Mouse (Mus musculus): ENCODE measurements around the gene Cabp2.
"Not testable (repeated sequence)": the region's sequence is repeated elsewhere in the genome, so short reads cannot be mapped to it uniquely, and the experiment has no call there.

Gene Cabp2

DNA sequence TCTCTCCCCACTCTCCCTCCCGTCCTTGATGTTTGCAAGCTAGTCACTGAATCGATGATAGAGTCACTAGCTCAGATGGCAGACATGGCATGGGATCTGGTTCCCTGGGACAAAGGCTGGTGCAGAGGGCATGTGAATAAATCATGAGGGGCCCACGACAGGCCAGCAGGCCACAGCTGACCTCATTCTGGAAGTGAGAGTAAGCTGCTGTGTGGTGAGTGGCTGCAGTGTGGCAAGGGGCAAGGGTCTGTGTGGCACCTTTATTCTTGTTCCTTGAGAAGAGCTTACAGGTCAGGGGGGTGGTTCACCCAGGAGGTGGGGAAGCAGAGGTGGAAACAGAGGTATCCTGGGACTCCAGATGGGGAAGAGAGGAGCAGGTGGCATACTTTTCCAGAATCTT, at the start of gene Cabp2:
Gene Cabp2, plus strand, starts transcription at position 185 of the 400 bp plus-strand sequence.
- no peak for DNase-seq

DNA sequence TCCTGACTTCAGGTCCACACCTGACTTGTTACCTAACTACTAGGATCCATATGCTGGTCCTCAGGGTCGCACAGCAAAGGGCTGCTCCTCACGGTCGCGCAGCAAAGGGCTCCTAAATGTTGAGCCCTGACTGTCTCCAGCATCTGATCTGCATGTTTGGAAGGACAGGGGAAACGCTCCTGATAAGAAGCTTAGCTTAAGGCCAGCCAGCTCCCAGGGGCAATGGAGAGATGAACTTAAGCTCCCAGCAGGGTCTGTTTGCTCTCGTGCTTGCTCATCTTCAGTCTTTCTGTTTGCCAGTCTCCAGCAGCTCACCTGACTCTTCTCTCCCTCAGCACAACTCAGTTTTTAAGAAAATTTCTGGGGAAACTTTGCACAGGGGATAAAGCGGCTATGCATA, 48.7 kb upstream of the Cabp2 start:
- DNase-seq = no peak

GRCm38 (mm10) chr19:4033298-4033697, 48.1 kb upstream of the Cabp2 start:
- DNase-seq = peak; percentile 34

GRCm38 (mm10) chr19:4033742-4034141, 47.6 kb upstream of the Cabp2 start:
- no peak for DNase-seq

DNA sequence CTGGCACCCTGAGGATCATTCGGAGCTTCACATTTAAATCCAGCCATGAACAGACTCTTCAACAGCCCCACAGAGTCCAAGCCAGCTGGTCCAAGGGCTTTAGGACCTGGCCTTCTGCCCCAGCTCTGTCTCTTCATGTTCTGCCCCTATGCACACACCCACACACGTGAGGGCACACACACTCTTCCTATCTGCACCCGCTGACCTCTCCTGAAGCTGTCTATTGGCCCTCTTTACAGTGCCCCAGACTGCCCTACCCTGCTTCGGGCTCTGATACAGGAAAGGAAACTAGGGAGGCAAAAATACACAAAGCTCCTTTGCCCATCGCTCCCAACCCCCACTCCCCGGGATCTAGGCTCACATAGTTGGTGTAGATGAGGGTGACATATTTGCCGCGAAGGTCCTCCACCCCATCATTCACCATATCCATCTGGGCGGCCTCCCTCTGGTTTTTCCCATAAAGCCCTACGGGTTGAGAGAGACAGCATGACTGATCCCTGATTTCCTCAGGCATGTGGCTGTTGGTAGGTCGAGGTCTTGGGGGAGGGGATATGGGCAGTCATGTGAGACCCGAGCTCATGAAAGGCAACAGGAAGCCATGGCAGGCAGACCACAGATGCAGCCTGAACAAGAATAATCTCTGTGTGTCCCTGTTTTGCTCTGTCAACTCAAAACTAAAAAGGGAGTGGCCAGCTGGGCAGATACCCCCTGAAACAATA, 44.9 kb upstream of the Cabp2 start:
- no peak for DNase-seq

DNA sequence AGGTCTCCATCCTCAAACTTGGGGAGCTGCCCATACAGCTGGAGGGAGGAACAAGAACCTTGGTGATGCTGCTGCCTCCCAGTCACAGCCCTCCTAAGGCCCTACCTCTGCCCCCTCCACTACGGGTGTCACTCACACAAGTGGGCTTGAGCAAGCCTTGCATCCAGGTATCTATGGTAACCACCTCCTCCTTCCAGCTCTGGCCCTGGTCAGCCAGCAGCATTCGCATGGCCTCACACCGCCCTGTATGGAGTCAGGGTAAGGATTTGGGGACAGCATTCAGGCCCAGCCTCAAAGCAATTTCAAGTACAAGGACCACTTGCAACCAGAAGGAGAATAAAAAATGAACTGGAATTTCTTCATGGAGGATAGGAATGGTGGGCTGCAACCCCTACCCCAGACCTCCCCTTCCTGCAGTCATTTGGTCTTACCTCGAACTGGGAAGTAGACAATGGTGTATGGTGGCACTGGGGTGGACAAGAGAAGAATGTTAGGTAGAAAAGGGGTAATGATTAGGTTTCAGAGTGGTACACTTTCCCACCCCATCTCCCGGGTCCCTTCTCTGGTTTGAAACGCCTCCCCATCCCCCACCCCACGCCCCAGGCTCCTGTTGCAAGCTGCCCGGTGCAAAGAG, 44.1 kb upstream of the Cabp2 start:
- DNase-seq = not testable (repeated sequence)

GRCm38 (mm10) chr19:4037788-4038232, 43.6 kb upstream of the Cabp2 start, which contains the start of gene Gstp1:
Gene Gstp1, minus strand, starts transcription at chr19:4037985.
- DNase-seq = peak; percentile 89

DNA sequence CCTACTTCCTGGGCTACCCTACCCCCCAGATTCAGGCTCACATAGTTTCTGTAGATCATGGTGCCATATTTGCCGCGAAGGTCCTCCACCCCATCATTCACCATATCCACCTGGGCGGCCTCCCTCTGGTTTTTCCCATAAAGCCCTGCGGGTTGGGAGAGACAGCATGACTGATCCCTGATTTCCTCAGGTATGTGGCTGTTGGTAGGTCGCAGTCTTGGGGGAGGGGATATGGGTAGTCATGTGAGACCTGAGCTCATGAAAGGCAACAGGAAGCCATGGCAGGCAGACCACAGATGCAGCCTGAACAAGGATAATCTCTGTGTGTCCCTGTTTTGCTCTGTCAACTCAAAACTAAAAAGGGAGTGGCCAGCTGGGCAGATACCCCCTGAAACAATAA, 40.4 kb upstream of the Cabp2 start:
- not testable (repeated sequence) for DNase-seq

DNA sequence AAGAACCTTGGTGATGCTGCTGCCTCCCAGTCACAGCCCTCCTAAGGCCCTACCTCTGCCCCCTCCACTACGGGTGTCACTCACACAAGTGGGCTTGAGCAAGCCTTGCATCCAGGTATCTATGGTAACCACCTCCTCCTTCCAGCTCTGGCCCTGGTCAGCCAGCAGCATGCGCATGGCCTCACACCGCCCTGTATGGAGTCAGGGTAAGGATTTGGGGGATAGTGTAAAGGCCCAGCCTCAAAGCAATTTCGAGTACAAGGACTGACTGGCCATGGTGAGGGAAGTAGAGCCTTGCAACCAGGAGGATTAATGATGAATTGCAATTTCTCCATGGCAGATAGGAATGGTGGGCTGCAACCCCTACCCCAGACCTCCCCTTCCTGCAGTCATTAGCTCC, 39.9 kb upstream of the Cabp2 start:
- not testable (repeated sequence) for DNase-seq

GRCm38 (mm10) chr19:4042124-4042523, 39.3 kb upstream of the Cabp2 start:
- no peak for DNase-seq

DNA sequence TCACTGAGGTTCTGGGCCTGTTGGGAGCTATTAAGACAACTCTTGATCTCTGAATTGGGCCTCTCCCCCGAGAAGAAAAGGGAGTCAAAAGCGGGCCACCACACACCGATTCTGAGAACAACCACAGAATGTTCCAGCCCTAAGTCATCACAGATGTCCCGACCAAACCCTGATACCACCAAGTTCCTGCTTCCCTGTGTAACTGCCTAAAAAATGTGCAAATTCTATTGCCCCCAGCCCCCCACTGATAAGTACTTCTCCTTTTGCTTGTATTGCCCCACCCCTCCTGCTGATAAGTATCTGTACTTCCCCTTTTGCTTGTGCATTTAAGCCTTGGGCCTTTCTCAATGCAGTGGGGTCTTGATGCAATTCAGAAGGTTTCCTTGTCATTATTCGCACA, 37.3 kb upstream of the Cabp2 start:
- not testable (repeated sequence) for DNase-seq

DNA sequence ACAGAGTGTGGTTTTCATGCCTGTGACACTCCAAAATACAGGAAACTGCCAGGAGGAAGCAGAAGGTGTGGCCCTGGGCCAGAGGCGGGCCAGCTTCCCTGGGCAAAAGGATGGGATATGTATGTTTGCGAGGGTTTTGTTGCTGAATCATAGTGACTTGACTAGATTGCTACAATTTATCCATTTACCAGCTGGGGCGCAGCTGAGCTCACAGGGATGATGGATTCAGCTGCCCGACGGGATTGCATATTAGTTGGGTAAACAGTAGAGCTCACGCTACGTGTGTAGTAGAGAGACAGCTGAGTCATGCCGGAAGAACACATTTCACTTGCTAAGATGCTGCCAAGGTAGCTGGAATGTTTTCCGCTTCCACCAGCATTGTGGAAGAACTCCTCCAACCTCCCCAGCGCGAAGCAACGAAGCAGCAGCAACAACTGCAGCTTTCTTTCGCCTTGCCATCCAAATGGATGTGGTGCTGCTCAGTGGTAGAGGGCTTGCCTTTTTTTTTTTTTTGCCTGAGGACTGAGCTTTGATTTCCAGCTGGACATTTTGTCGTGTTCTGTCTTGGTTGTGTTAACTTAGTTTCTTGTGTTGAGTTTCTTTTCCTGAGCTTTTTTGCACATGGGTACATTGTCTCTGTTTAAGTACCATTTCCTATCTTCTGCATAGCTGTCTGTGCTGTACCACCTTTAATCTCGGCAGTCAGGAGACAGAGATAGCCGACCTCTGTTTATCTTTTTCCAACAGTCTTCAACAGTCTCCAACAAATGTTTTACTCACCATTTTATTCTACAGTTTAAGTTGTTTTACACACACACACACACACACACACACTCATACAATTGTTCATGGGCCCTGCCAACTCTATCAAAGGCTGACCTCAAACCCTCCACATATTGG, 35.2 kb upstream of the Cabp2 start, which contains the start of gene Gstp2:
Gene Gstp2, minus strand, starts transcription at position 58 of the 900 bp plus-strand sequence.
- peak; percentile 84 for DNase-seq

DNA sequence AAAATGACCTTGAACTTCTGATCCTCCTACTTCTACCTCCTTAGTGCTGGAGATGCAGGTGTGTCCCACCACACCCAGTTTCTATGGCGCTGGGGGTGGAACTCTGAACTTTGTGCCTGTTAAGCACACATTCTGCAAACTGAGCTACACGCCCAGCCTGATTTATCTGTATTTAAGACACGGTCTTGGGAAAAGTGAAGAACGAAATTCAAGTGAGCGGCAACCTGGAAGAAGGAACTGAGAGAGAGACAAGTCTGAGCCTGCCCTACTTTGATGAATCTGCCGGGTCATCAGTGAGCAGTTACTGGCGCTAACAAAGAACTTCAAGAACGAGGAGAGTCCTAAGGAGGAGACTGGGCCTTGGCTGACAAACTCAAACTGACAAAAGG, 34.5 kb upstream of the Cabp2 start:
- no peak for DNase-seq

DNA sequence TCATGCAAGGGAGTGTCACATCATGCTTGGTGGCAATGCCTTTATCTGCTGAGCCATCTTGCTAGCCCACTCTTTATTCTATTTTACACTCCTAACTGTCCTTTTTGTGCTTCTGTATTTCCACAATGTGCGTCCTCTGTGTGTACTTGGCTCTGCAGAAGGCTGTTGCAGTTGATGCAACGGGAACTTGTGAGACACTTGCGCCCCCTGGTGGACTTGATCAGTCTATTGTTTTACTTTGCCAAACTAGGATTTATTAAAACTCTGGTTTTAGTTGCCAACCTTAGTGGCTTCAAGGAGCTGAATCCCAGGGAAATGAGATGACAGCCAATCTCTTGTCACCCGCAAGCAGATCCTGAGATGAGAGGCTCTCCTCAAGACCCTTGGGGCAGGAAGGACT, 33.5 kb upstream of the Cabp2 start:
- peak; percentile 83 for DNase-seq

- DNase-seq = not testable (repeated sequence)
Measured at GRCm38 (mm10) chr19:4049069-4049468, 32.3 kb upstream of the Cabp2 start.

DNA sequence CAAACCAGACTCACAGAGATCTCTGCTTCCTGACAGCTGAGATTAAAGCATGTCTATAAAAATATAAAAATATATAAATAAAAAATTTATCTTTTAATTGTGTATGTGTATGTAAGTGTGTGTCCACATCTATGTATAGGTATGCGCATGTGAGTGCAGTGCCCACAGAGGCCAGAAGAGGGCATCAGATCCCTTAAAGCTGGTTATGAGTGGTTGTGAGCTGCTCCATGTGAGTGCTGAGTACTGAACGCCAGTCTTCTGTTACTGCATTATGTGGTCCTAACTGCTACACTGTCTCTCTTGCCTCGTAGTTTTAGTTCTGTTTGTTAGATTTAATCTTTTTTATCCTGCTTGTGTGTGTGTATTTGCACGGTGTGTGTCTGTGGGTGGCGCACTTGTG, 30.4 kb upstream of the Cabp2 start:
- no peak for DNase-seq

DNA sequence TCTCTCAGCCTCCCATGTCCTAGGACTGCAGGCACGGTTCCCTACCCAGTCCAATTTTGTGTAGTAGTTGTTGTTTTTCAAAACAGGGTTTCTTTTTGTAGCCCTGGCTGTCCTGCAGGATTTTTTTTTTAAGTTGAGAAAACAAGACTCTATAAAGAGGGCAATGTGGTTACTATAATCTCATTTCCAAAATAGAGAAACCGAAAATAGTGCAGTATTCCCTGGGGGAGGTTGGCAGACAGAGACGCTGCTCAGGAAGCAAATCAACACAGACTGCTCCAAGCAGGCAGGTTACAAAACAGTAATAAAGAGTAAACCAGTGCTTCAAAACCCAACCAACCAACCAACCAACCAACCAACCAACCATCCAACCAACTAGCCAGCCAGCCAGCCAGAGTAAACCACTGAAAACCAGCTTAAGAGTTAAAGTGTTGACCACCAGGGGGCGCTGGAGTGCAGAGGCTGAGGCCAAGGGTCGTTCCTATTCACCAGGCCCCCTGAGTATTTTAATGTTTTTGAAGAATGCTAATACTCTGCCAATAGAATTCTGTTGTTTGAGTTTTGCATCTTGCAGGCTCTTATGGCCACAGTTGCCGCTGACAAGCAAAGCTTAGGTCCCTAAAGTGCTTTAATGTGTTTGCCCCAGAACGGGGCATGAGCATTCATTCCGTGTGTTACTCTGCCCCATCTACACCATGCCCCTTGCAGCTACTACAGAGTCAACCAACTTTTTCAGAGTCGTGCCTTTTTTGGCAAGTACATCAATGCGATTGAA, 29.4 kb upstream of the Cabp2 start:
- DNase-seq = peak; percentile 79

- no peak for DNase-seq
Measured at GRCm38 (mm10) chr19:4052516-4053030, 28.8 kb upstream of the Cabp2 start.

DNA sequence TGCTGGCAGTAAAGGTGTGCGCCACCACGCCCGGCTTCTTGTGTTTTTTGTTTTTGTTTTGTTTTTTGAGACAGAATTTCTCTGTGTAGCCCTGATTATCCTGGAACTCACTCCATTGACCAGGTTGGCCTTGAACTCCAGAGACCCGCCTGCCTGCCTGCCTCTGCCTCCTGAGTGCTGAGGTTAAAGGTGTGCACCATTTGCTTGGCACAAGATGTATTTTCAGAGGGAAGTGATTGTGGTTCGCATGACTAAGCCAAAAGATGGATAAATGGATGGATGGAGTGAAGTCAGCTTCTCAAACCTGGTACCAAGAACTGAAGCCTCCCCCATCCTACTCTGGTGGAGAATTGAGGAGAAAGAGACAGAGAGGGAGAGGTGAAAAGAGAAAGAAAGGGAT, 26.8 kb upstream of the Cabp2 start:
- DNase-seq = no peak

- peak; percentile 68 for DNase-seq
Measured at GRCm38 (mm10) chr19:4055216-4055946, 26.0 kb upstream of the Cabp2 start.

GRCm38 (mm10) chr19:4055947-4056693, 25.3 kb upstream of the Cabp2 start:
- peak; percentile 53 for DNase-seq
